Mouse (Mus musculus) liver, adult (tissue): ENCODE results near the gene Tigd3.

Experiments used
- GATA4 ChIP-seq: IDR thresholded peaks from 2 replicates; pipeline ENCODE4 v1.6.1; 2014; ENCODE audit warnings: mild to moderate bottlenecking, low read length; ENCODE audit not compliant: insufficient replicate concordance

Gene Tigd3

DNA sequence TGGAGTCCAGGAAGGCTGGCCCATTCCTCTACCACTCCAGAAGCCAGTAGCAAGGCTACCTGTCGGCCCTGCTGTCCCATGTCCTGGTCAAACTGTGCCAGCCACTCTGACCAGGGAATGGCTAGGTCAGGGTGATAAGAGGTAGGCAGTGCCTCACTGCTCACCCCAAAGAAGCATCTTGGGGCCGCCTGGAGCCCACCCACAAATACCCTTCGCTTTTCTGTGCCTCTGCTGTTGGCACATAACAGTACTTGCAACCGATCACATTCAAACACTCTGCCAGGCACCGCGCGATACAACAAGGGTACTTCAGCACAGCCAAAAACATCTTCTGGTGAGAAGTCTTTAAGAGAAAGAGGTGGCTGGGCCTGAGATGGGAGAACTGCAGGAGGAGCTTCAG lies 1.7 kb downstream of the Tigd3 start:
- no peak for TF ChIP-seq GATA4

DNA sequence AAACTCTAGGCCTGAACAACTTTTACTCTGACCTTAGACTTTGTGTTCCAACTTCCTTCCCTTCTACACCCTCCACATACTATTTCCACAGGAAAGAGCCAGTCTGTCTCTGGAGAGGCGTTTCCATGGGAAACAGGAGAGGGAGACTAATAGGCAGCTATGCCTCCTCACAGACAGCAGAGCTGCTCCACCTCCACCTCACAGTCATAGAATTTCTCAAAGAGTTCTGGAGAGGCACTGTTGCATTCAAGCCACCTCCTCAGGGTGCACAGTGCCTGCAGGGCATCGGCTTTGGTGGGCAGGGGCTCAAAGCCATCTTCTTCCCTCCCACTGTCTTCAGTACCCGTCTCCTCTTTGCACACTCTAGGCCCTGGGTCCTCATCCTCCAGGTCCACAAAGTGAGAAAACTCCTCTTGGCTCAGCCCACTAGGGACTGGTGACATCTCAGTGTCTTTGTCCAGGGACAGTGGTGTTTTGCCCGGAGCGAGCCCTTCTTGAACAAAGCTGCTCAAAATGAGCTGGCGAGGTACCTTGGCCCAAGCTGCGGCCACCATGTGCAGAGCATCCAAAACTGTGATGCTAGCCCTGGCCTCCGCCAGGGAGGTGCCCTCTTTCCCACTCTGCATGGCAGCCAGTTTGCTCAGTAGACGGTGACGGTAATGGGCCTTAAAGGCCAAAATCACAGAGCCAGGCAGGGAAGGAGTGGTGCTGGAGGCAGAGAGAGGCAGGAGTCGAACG lies 2.3 kb downstream of the Tigd3 start:
- TF ChIP-seq GATA4 = no peak

DNA sequence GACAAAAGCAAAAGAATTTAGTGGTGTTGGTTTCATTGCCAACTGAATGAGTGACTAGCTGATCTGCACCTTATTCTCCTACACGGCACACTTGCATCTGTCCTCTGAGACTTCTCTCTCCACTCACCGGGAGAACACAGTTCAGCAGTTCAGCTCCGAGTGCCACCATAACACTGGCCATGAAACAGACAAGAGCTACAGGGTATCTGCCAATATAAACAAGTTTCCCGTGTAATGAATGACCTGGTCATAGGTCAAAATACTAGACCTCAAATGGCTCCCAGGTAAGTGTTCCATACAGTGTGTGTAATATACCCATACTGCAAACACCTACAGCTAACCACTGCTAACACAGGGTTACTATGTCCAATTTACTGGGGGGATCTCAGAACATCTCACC lies 4.7 kb downstream of the Tigd3 start:
- no peak for TF ChIP-seq GATA4

DNA sequence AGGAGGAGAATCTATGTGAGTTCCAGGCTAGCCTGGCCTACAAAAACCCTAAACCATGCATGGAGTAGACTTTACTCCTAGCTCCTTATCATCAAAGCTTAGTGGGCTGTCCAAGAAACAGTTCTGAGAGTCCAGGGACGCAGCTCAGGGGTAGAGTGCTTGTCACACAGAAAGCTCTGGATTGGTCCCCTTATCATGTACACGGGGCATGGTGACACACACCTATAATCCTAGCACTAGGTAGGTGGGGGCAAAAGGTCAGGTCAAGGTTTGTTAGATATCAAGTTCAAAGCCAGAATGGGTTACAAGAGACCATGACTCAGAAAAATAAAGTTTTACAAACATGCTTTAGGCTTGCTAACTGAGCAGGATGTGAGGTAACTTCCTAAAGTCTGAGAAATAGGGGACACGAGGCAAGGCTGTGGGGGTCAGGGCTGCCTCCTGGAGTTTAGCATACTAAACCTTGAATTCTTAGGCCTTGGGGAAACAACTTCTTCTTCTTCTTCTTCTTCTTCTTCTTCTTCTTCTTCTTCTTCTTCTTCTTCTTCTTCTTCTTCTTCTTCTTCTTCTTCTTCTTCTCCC lies 6.6 kb downstream of the Tigd3 start:
- TF ChIP-seq GATA4 = no peak

DNA sequence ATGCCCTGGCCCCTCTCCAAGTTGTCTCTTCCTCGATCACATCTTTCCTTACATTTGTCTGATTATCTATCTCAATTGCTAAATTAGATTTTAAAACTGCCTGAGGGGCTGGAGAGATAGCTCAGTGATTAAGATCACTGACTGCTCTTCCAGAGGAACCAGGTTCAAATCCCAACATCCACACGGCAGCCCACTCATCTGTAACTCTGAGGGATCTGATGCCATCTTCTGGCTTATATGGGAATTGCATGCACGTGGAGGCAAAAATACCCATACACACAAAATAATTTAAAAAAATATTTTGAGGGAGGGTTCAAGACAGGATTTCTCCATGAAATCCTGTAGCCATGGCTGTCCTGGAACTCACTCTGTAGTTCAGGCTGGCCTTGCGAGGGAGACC lies 8.1 kb downstream of the Tigd3 start:
- TF ChIP-seq GATA4 = no peak

DNA sequence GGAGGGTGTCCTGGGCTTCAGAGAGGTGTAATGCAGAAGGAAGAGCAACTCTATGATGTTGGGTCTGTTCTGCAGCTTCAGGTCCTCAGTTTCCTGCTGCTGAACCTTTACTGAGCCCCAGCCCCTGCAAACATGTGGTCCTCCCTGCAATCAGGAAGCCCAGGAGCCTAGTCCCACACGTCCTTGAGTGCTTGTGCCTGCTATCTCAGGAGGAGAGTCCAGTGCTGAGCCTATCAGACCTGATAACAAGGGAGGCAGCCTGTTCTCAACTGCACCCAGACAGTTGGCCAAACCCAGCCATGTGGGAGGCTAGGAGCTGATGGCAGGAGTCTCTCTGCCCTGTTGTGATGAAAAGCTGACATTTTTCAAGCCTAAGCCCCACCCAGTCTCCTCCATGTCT lies 10.0 kb downstream of the Tigd3 start:
- TF ChIP-seq GATA4 = no peak

DNA sequence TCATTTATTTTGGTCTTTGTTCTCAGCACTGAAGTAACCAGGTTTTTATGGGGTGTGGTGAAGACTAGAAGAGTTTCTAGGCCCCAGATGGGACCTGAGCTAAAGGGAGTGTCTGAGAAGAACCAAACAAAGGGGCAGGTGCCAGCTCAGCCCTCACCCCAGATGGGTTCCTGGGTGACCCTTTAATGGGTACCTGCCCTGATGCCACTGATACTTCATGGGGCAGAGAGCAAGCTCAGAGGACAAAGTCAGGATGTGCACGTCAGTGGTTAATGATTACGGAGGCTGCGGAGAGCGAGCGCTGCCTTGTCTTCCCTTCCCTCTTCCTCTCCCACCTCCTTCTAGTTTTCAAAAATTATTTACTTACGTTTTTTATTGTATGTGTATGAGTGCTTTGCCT lies 12.8 kb downstream of the Tigd3 start:
- no peak for TF ChIP-seq GATA4

DNA sequence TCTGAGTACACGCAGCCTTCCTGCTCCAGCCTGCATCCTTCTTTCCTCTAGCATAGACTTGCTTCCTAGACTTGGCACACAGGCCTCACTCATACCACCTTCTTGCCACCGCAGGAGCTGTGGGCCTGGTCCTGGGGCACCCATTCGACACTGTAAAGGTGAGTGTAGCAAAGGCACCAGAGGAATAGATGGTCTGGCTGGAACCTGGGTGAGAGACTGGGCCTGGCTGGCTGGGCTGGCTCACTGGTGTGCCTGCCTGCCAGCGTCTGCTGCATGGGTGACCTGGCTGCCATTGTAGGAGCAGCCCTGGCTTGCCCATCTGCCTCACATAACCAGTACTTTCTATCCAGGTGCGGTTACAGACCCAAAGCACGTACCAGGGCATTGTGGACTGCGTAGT lies 14.2 kb downstream of the Tigd3 start:
- no peak for TF ChIP-seq GATA4

DNA sequence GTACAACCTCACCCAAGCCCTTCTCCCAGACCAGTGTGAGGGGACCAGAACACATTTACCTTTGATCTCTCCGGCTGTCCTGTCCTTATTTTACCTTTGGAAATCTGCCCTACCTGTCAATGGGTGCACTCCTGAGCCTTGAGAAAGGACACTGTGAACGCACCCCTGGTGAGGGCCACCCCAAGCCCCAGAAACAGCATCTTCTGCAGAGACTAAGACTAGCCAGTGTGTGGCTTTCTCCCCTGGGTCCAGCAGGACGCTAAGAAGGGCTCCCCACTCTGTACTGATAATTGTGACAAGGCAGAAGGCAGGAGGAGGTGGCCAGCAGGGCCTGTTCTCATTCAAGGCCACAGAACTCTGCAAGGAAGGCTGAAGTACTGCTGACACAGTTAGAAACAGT lies 15.0 kb downstream of the Tigd3 start:
- TF ChIP-seq GATA4 = no peak

DNA sequence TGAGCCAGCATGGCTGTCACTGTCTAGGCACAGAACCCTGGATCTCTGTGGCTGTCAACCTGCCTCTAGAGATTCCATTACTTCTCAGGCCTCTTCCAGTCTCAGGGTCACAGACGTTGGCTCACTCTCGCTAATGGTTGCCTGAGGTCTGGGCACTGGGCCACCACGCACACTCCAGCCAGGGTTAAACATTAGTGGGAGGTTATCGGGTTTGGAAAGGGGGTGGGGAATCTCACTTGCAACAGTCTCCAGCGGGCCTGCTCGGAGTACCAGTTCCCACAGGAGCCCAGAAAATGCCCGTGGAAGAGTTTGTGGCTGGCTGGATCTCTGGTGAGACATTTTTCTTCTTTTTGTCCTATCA lies 15.6 kb downstream of the Tigd3 start:
- peak; percentile 74; the same call in 1 of the 2 replicates for TF ChIP-seq GATA4

DNA sequence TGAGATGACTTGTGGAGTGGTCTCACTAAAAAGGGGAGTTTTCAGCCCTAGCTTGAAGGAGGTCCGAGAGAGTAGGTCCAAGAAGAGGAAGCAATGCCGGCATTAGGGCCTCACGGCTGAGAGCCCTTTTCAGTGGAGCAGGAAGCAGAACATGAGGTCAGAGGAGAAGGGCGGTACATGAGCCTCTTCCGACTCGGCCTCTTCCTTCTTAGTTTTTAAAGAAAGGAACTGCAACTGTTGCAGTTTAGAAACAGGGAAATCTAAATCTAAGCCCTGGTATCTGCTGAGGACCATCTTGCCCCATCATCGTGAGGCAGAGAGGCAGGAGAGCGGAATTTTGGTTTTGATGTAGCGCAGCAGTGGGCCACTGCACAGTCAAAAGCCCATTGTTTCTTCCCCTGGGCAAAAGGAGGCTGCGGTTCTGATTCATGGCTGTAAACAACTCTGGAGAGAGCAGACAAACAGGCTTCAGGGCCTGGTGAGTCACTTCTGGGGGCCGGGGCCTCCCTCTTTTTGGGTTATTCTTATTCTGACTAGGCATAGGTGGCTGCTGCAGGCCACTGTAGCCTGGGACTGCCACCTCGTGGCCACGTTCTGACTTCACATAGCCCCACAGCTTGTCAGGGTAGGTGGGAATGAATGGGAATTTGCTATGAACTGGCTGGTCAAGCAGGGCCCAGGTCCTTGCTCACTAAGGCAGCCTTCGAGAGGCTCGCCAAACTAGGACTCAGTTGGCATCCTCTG lies 16.2 kb downstream of the Tigd3 start, which contains the start of gene Slc25a45:
Gene Slc25a45 (plus strand): TSS at position 191 of the 744 bp plus-strand sequence.
- no peak for TF ChIP-seq GATA4

DNA sequence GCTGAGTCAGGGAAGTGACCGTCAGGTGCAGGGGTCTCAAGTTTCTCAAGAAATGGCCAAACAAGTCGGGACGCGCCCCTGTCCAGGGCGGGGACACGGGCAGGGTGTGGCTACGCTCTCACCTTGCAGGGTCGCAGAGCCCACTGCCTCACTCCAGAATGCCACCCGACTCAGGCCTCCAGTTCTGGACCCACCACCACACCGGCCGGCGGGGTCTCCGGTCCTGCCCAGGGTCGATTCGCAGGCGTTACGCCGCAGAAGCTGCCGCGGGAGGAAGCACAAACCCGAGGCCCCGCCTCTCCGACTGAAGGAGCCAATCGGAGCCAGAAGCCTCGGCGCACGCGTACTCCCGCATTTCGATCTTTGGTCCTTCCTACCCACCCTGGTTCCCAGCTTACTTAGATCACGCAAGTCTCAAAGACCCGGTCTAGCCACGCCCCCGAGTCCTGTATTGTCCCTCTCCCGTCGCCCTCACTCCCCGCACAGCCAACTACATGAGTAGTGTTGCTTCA lies 18.9 kb downstream of the Tigd3 start, which contains the start of gene Frmd8:
Gene Frmd8 (minus strand): TSS at position 306 of the 512 bp plus-strand sequence.
- TF ChIP-seq GATA4 = no peak

DNA sequence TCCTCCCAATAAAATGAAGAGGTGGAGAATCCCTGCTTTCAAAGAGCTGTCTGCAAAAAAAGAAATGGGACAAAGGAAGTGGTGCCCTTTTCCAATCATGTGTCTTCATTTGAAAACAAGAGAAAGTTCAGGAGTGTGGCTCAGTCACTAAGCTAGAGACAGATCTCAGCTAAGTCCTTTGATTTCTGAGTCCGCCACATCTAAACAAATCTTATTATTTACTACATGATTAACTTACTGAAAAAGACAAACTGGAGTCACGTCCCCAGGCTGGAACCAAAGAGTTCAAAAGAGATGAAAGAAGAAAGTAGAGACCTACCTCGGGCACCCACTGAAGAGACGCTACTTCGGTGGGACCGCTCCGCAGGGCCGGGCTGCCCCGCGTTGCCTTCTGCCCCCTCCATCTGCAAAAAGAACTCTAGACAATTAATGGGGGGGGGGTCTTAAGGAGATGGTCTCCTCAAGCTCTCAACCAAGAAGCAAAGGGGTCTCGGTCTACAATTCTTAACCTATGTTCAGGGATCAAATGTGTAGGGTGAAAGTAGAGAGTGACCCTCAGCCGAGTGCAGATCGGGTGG lies 19.5 kb downstream of the Tigd3 start:
- TF ChIP-seq GATA4 = no peak

DNA sequence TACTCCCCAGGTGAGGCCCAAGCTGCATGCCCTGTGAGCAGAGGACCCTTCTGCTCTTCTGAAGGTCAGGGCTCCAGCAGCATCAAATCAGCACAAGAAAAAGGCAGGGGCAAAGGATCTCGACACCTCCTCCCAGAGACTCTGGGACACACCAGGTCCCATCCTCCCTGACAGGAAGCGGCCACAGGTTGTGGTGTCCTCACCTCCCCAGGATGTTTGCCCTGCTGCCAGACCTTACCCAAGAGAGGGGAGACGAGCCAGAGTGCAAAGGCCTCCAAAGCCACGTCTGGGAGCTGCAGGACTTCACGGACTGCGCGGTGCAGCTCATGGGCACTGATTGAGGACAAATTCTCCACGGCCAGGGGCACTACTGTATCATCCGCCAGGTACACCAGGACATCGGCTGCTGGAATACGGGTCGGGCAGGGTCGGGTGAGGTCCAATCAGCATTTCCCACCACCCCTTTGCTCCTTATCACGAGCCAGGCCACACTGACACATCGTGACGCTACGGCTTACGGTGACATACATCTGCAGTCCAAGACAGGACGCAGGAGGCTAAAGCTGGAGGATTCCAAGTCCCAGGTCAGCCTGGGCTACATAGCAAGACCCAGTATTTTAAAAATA lies 20.9 kb downstream of the Tigd3 start:
- TF ChIP-seq GATA4 = no peak

DNA sequence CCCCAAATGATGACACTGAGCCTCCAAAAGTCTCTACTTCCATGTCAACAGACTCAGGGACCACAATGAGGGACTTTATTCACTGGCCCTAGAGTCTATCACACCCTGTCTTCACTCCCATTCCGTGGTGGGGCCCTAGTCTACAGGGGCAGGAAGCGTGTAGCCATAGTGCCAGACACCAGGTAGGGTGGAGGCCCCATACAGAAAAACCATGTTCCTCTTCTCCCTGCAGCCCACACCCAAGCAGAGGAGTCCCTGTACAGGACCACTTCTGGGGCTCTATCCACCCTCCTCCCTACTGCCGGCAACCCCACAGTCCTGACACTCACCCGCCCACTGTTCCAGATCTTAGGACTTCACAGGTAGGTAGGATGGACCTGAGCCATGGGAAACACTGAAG lies 21.4 kb downstream of the Tigd3 start:
- no peak for TF ChIP-seq GATA4

DNA sequence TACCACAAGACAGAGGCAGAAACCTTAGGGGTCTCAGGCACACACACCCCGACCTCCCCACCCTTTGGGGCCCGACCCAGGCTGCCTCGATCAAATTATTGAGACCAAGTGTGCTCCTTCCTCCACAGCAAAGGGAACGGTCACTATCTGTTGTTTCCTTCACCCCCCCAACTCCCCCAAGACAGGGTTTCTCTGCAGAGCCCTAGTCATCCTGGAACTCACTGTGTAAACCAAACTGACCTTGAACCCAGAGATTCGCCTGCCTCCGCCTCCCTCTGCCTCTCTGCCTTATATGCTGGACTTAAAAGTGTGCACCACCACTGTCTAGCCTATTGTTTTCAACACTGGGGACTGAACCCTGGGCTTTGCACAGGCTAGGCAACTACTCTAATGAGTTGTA lies 22.3 kb downstream of the Tigd3 start:
- TF ChIP-seq GATA4 = peak; percentile 16; the same call in 1 of the 2 replicates

DNA sequence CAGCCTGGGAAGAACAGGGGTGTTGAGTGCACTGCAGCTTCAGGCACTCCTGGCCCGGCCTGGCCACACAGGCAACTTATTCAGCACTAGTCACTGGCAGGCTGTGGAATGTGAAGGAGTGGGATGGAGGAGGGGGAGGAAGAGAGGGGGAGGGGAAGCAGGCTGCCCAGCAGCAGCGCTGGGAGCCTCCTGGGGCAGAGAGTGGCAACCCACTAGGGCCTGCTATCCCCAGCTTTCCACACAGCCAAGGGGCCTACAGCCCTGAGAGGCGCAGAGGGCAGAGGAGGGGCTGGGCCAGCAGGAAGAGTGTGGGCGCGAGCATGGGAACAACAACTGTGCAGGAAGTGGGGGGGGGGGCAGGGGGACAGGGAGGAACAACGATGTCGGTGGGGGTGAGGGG lies 22.7 kb downstream of the Tigd3 start:
- TF ChIP-seq GATA4 = no peak
